Mouse (Mus musculus) kidney, postnatal 10 days (tissue): ENCODE results near the gene Them7.

Experiments
- DNase-seq: peaks from one replicate; pipeline ENCODE4 v3.0.0; 2021; ENCODE audit warnings: mixed read lengths

Them7 gene

GRCm38 (mm10) chr2:105311991-105312390 is 87.9 kb downstream of the Them7 start:
- DNase-seq = no peak

- DNase-seq = peak; percentile 12
Measured at GRCm38 (mm10) chr2:105313077-105313476, 89.0 kb downstream of the Them7 start.

- DNase-seq = no peak
Measured at GRCm38 (mm10) chr2:105317556-105318184, 93.5 kb downstream of the Them7 start.

DNA sequence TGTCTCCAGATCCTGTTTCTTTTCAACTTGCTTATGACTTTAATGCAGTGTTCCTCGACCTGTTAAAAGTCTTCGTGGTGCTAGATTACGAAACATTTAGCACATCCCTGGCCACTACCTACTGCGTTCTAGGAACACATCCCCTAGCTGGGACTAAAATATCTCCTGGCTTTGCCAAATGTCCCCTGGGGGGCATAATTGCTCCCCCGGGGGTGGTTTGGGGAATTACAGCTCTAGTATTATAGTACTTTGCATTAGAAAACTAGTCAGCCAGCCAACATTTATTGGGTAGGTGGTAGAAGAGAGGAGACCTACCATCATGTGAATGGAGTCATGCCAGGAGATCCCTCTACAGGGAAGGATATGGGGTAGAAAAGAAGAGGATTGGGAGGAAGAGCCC is 101.9 kb downstream of the Them7 start:
- no peak for DNase-seq

- no peak for DNase-seq
Measured at GRCm38 (mm10) chr2:105330024-105330423, 105.9 kb downstream of the Them7 start.

GRCm38 (mm10) chr2:105333107-105333506 is 109.0 kb downstream of the Them7 start:
- DNase-seq = no peak

DNA sequence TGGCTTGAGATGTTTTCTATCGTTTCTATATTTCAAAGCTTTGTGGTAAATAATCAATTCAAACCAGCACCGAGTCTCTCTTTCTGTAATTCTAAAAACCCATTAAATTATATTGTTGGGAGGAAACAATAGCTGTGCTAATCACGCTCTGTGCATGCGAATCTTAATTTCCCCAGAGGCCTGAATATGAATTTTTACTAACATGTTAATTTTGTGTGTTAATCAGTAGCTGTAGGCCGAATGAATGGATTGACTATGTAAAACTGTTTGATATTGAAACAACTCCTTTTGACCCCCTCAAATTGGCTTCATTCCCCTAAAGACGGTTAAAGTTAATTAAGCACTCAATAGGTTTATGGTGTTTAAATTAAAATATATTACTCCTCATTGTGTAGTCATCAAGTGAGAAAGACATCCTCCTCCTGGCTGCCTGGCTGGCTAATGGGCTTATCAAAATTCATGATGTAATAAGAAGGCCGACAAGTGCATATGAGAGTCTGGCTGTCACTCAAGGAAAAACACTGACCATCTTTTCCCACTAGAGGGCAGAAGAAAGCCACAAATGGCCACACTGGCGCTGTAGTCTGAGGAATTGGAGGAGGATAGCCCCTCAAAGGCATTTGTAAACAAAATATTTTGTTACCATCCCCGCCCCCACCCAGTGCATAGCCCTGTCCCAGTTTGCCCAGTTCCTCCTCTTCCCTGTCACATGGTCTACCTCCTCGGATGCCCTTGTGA is 110.0 kb downstream of the Them7 start:
- DNase-seq = peak; percentile 60

DNA sequence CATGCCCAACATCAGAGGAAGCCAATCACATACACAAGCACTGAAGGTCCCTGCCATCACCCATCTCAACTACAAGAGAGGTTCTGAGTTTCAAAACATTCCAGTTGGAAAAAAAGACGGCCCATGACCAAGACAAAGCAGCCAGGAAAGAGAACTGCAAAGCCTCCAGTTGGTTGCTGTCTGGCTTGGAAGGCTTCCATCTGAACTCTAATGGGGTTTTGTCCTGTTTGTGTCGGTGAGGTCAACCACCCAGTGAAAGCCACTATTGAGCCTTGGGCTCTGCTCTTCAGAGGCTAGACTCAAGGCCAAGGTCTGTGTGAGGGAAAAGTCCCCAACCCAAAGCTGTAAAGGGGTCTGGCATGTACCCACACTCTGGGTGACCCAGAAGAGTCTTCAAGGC is 111.5 kb downstream of the Them7 start:
- peak; percentile 9 for DNase-seq

DNA sequence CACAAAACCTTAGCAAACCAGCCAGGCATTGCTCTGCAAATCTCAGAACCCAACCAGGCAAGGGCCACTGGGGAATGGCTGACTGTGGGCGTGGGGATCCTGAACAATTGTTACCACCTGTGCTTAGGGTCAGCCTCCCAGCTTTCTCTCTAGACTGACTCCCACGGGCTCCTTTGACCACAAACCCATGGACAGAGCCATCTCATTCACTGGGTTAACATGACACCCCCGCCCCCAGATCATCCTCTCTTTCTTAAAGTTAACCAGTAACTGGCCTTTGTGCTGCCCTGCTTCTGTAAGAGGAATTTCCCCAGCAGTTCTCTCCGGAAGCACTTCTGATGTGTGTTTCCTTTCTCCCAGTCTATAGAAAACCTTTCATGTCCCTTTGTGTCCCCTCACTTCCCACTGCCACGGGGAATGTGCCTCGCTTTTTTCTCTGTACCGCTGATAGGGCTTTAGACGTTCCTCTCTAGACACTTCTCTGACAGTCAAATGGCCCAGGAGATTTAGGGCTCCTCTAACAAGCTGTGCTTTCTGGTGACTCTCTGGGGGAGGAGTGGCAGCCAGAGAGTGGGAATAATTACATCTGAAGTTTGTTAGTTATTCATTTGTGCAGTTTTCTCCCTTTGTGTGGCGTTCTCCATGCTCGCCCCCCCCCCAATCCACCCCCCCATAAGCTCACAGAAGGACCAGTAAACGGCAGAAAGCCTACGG is 112.4 kb downstream of the Them7 start:
- DNase-seq = peak; percentile 39

DNA sequence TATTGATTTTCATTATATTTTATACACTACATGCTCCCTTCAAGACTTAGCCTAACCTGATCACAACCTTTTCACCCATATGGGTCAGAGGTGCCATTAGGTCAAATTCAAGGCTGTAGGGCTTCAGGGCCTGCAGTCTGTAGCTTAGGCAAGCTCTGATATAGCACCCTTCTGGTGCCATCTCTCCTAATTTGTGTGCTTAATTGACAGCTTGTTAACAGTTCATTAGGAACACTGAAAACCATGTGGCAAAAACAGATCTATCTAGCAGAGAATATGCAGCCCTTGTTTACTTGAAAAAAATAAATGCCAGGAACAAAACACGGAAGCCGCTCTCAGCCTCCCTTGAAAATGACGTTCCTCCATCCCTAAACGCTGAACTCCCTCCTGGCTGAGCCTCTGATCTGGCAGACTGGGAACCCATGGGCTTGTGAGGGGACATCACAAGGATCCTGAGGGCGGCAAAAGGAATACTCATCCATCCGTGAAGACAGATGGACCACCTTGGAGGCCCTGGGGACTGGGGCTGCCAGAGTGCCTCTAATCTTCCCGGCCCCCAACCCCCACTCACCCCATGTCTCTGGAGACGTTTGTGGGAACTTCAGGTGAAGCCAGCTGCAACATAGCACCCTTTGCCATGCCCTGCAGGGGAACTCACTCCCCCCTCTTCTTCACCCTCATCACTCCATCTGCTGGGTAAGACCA is 113.2 kb downstream of the Them7 start:
- no peak for DNase-seq

- no peak for DNase-seq
Measured at GRCm38 (mm10) chr2:105339993-105340392, 115.9 kb downstream of the Them7 start.

DNA sequence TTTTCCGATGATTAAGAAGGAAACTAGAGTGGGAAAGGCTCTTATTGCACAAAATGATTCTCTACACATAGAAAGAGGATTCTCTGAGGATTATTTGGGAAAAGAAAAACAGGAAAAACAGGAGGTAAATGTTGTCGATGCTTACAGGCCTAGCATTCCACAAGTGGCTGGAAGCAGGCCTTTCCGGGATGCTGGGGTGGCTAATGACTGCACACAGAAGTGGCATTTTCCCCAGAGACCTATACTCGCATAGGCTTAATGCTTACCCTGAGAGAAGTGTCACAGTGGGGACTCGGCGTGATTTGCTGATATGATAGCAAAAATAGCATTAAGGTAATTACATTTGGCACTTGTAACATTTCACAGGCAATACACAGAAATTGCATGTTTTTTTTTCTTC is 124.8 kb downstream of the Them7 start:
- DNase-seq = no peak

DNA sequence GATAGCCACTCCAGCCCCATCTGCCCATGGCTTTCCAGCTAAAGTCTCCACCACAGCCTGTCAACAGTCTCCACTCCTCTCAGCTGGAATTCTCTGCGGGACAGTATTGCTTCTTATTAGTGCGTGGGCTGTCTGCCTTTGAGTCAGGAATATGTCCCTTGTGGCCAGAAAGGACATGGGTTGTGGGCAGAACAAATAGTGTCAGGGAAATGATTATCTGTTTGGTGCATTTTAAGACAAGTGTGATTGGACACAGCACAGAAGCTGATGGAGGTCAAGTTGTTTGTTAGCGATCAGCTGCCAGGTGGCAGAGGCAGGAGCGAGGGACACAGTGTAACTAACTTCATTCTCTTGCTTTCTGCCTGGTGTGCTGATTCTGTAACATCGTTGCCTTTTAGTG is 132.7 kb downstream of the Them7 start:
- no peak for DNase-seq

DNA sequence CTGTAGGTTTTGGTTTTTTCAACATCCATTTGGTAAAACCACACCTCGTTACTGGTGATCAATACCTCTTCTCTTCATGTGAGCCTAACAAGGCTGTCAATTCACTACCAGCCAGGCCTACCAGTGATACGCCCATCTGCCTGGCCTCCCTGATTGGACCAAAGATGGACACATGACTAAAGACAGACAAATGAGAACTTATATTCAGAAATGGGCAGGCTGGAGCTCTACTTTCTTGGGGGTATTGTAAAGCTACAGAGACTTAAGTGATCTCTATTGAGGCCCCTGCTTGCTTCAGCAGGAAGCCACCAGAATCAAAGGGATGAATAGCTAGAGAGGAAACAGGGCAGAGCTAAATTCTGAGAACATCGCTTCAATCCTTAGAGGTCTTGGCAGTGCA is 133.9 kb downstream of the Them7 start:
- no peak for DNase-seq

- peak; percentile 13 for DNase-seq
Measured at GRCm38 (mm10) chr2:105367623-105368022, 143.5 kb downstream of the Them7 start.

DNA sequence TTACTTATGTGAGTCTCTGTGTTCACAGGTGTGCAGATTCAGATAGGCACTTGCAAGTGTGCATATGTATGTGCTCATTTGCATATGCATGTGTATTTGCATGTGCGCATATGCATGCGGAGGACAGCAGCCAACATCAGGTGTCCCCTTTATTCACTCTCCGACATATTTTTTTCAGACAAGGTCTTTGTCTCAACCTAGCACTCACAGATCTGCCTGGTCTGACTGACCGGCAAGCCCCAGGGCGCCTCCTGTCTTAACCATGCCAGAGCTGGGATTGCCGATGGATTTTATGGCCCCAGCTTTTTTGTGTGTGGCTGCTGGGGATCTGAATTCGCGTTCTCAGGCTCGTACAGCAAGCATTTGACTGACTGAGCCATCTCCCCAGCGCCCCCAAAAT is 146.1 kb downstream of the Them7 start:
- no peak for DNase-seq

DNA sequence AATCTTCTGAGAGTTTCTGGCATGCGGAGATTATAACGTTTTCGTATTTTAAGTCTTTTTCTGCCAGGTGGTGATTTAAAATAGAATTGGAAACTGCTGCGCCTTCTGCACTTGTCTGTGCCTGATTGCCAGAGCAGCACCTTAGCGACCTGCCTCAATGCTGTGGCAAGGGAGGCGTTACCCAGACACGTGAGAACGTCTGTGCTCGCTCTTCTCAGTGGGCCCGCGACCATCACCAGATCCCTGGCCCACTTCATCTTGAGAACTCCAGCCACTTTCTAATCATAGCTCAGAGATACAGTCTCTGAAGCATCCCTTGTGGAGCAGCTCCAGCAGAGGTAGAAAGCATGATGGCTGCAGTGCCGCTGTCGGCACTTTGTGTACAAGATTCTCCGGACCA is 146.6 kb downstream of the Them7 start:
- no peak for DNase-seq

- DNase-seq = no peak
Measured at GRCm38 (mm10) chr2:105372156-105372555, 148.0 kb downstream of the Them7 start.

GRCm38 (mm10) chr2:105372727-105373126 is 148.6 kb downstream of the Them7 start:
- peak; percentile 17 for DNase-seq

GRCm38 (mm10) chr2:105373658-105374057 is 149.5 kb downstream of the Them7 start:
- no peak for DNase-seq

DNA sequence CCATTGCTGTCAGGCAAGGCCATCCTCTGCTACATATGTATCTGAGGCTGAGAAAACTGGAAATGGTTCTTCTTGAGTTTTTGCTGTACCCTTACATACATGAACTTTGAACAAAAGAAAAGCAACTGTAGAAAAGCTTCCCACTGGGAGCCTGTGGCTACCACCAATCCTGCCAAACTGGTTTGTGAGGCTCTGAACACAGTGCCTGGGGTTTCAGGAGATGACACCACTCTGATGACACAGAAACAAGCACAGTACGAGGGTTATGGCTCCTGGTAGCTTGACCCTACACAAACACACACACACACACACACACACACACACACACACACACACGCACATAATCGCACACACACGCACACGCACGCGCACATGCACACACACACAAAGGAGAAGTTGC is 151.1 kb downstream of the Them7 start:
- no peak for DNase-seq

- no peak for DNase-seq
Measured at GRCm38 (mm10) chr2:105375705-105376104, 151.6 kb downstream of the Them7 start.

DNA sequence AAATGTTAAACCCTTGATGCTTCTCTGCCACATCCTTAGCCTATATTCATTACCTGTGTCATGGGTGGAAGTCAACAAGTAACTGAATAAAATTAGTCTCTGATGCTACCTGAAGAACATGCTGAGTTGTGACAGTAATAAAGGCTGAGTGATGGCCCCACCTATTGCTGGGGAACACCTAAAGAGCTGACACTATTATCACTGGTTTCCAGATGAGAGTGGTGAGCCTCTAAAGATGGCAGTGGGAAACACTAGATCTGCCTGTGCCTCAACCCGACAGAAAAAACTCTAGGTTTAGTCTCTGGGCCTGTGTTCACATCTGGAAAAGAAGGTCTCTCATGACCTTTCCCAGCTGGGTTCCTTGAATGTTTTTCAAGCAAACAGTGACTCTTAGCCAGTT is 155.6 kb downstream of the Them7 start:
- no peak for DNase-seq
